Mouse (Mus musculus) retina, adult 2 months (tissue): Measurements from ENCODE around the gene Dbt.

ENCODE experiments used
- DNase-seq: peaks from one replicate; pipeline ENCODE4 v3.0.0-alpha.2; 2012; ENCODE audit warnings: low read depth, low spot score

Gene Dbt

DNA sequence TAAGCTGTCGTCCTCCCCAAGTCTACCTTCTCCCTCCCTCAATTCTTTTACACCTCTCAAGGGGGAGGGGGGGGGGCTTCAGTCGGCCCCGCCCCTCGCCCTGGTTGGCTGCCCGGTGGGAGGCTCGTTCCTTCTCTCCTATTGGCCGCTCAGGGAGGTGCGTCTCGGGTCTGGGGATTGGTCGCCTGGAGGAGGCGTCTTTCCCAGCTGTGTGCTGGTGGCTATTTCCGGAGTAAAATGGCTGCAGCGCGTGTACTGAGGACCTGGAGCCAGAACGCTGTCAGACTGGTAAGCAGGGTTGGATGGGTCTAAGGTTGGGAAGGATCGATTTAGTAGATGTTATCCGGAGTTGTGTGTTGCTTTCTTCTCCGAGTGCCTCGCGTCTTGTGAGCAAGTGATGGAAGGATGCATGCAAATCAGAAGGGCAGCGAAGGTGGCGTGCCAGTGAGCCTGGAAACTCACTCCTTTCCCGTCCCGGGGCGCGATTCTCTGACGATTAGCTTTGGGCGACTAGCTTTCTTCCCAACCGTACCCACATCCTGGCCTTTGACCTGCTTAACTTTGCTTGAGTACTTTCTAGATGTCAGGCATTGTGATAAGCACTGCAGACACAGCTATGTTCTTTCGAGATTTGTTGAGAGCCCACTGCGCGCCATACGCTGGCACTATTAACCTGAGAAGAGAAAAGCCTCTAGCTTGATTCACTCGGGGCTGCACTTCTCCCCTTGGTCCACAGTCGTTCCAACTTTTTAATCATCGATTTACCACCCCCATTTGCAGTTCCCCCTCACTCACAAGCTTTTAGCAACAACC, at the start of gene Dbt:
Dbt (plus strand) TSS at position 167 of the 813 bp plus-strand sequence.
- peak; percentile 71 for DNase-seq

DNA sequence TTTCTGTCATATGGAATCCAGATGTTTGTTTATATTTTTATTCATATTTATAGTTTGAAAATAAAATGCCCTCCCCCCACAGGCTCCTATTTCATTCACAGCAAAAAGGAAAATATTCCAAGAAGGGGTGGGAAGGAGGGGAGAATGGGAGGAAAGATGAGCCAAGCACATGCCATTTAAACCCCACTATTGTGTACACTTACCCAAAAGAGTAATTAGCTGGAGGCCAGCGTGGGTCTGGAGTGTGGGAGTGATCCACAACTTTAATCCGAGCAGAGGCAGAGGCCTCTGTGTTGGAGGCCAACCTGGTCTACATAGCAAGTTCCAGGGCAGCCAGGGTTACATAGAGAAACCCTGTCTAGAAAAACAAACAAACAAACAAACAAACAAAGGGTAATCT, 48.6 kb upstream of the Dbt start:
- DNase-seq = no peak

DNA sequence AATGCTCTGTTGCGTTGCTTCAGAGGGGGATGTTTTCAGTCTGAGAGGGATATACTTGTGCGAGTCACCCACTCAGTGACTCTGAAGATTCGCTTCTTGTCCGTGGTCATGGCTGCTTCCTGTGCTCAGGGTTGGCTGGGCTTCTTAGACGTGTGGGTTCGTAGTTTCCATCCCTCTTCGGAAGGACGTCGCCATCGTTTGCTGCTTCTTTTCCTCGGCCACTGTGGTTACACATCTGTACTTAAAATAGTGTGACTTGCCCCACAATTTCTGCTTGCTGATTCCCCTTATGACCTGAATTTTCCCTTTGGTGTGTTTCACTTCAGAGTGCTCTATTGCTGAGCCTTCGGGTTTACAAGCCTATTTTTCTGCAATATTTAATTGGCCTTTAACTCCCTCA, 47.2 kb upstream of the Dbt start:
- no peak for DNase-seq

DNA sequence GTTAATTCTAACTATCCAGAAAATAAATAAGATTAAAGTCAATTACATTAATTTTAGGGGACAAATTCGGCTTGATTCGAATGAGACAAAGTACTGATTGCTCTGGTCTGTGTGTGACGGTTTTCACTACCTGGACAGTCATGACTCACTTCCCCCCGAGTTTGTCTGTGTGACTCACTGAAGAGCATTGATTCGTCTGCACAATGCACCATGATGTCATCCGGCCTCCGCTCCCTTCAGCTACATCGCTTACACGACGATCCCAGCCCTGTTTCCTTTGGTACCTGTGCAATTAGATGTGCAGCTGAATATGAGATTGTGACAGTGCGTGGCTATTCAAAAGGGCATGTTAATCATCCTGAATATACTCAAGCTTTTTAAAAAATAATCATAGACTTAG, 38.3 kb upstream of the Dbt start:
- DNase-seq = no peak

DNA sequence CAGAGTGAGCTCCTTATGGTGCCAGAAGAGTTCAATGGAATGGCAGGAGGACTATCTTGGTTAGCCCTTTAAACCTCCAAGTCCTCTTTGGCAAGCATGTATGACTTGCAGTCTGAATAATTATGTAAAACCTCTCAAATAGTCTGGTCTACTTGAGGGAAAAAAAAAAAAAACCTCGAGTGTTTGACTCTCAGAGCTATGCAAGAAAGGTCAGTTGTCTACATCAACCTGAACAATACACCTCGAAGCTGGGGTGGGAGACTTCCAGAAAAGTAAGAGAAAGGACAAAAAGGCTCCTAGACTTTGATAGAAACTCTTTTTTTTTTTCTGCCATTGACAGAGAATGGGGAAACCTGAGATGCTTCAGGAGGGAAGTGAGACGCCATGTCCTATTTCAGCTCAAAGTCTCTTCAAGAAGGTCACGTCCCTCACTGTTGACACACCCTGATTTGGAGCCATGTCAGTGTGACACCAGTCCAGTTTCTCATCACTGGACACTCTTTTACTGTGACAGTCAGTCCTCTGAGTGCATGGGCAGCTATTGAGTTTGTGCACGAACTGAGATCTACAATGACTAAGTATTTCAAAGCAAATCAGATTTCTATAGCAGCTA, 36.1 kb upstream of the Dbt start:
- no peak for DNase-seq

DNA sequence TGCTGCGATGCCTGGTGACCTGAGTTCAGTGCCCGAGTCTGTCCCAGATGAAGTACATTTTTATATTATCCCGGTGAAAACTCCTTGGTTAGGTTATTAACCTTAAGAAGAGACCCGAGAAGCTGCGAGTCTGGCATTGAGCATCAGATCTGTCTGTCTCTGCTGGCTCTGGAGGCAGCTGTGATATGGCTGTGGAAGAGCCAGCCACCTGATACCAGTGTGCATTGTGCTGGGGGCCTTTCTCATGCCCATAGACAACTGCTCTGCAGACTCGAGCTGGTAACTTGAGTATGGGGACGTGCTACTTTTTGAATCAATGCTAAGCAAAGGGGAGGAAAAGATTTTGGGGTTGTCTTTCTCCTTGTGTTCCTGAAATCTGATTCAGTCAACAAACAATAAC, 35.5 kb upstream of the Dbt start:
- no peak for DNase-seq

DNA sequence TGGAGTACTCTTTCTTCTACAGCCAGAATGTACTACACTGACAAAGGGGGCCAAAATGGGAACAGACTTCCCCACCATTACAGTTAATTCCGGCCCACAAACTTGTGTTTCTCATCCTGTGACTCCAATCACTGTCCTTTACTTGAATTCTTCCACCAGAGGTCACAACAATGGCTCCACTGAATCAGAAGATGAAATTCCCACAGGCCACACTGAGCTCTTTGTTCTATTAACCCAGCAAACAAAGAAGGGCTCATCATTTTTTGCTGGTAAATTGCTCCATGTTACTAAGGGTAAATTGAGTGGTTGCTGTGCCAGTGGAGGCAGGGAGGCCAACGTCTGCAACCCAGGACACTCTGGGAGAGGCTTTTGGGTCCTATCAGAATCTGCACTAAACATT, 32.8 kb upstream of the Dbt start:
- DNase-seq = peak; percentile 8

DNA sequence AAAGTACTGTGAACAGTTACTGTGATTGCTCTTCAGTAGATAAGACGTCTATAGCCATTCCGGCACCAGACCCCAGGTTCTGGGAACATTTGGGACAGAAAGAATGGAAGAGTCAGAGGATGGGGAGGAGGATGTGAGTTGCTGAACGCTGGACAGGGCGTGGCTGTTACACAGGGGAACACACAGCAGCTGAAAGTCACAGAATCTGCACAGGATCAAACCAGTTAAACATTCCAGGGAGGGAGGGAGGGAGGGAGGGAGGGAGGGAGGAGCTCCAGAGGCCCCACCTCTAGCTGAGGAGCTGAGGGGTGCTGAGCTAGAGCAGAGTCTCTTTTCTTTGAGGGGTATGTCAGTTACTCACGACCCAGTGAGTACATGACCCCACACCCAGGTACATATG, 31.9 kb upstream of the Dbt start:
- no peak for DNase-seq

DNA sequence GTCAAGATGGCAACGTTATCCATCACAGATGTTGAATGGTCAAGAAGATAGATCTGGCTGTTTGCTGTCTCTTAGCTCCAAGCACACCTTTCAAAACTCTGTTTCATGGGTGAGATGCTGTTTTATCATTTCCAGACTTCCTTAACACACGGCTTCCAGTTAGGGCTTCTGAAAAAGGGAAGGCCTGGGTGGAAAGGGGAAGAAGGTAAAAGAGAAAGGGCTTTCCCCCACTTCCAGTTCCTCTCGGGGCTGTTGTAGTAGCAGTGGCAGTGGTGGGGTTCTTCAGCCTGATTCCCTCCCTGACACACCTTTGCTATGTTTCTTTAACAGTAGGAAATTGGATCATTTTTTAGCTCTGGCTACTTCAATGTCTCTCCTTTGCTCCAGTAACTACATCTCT, 30.1 kb upstream of the Dbt start:
- no peak for DNase-seq

DNA sequence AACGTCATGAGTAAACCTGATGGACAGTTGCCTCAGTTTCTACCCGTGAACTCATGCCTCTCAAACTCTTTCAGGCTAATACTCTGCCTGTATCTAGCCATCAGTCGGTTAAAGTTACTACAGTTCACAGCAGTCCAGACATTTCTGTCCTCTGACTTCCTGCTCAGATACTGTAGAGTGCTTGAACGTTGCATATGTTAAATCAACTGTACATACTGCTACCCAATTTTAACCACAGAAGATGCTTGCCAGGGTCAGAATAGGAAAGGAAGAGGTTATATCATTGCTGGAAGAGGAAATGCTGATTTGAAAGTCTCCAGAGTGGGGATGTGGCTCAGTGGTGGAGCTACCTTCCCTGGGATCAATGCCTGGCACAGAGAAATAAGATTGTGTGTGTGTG, 29.6 kb upstream of the Dbt start:
- DNase-seq = no peak

DNA sequence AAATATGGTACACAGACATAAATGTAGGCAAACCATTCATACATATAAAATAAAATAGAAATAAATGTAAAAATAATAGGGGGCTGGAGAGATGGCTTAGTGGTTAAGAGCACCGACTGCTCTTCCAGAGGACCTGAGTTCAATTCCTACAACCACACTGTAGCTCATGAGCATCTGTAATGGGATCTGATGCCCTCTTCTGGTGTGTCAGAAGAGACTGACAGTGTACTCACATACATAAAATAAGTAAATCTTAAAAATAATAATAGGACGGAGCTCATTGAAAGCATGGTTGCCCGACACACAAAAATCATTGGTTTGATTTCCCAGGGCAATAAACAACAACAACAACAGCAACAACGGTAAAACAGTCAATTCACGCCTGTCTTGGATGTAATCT, 21.9 kb upstream of the Dbt start:
- DNase-seq = no peak

DNA sequence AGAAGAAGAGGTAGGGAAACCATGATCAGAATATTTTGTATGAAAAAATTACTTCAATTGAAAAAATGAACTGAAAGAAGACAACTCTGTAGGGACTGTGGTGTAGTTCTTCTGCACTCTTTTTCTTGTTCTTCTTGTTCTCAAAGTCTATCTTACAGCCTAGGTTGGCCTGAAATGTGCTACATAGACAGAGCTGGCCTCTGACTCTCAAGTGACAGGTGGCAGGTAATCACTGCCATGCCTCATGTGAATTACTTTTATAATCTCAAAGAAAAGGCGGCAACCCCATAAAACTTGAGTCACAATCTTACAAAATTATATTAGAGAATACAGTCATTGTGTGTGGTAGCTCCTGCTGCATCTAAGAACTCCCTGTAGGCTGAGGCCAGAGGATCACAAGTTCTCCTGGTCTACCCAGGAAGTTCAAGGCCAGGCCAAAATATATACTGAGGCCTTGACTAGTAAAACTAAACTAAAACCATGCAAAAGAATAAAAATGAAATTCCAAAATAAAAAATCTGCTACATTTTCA, 20.9 kb upstream of the Dbt start:
- DNase-seq = no peak

DNA sequence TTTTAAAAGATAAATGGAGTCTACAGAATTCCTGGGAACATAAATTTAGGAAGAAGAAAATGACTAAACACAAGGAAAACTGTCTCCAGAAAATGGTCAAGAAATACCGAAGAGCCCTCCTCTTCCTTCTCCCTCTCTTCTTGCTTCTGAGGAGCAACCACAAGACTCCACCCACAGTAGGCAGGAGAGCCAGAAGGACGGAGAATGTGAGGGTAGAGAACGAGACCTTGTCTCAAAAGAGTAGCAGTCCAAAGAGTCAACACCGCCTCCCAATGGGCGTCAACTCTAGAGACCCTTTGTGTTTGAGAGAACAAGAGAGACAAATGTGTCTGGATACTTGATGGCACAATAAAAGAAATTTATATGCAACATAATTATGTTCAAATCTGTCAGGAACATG, 19.2 kb upstream of the Dbt start:
- DNase-seq = no peak

DNA sequence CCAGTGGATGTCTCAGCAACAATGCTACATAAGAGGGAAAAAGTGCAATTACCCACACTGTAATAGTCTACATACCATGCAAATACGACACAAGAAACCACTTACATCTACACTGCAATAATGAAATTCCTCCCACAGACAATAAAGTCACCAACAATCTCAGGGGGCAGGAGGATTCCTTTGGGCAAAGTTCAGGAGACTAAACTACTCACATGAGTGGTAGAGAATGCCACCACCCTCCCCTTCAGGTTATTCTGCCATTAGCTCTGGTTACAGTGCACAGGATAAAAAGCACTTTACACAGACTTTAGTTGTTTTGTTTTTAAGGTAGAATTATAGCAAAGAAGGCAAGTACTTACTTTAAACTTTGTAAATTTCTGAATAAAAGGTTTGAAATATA, 17.2 kb upstream of the Dbt start:
- DNase-seq = no peak

DNA sequence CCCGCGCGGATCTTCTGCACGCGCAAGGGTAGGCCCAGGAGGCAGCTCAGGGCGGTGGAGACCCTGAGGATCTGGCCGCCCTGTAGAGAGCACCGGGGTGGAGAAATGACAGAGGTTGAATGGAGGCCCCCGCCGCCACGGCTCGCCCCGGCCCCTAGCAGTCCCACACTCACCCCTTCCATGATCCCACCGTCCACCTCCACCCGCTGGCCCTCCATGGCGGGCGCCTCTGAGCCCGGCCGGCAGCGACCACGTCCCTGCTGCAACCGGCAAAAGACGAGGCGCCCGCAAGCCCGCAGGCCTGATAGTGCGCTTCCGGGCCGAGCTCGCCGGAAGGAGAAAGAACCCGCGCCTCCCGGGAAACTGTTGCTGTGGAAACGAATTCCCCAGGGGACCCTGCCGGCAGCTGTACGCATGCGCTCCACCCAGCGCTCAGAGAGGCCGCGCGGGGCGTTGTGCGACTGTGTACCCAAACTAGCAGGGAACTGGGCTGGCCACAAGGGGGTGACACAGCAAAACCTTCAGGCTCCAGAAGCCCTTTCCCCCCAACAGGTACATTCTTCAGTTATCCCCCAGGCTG, 5.0 kb upstream of the Dbt start, which contains the start of gene Rtca:
Rtca (minus strand) TSS at position 437 of the 580 bp plus-strand sequence.
- DNase-seq = peak; percentile 81

DNA sequence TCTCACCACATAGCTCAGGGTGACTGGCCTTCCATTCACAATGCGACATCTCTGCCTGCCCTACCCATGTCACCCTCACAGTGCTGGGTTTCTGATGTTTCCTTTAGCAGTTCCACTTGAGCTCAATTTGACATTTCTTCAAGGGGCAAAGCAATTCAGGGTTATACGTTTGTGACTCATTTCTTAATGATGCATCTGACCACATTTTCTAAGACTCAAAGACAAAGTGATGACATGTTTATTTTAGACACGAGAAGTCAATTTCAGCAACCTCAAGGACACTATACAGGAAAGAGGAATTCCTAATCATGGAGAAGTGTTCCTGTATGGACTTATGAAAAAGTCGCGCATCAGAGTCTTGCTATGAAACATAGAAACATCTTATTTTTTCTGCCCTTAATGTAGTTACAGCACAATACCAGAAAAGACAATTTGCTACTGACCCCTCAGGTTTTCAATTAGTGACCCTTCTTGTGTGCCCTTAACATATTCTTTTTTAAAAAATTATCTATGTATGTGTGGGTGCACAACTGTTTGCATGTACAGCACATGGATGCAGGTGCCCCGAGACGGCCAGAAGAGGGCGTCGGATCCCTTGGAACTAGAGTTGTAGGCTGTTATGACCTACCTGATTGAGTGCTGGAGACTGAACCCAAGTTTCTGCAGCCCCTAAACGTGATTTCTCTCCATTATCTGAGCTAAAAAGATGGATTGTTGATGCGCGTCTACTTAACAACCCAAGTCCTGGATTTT, 543 bp upstream of the Dbt start:
- DNase-seq = no peak

DNA sequence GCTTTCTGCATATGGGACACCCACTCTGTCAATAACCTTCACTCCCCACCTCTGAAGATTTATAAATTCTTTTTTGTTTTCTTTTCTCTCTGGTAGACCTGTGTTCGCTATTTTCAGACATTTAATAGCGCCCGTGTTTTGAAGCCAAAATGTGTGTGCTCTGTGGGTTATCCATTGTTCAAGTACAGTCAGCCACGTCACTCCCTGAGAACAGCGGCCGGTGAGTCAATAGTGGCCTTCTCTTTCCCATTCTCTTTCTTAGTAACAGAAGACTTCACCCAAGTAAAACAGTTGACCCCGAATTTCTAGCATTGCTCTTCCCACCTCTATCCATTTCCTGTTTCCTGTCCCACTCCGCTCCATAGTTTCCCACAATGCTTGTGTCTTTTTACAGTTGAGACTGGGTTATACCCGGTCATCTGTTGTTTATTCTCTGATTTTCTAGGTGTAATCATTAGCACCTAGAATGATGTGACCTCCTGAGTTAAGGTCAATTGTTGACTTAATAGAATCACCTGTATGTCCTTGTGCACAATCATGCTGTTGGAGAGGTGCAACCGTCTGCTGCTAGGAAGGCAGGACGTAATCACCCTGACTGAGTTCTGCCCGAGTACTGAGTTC, 7.4 kb downstream of the Dbt start:
- DNase-seq = no peak

DNA sequence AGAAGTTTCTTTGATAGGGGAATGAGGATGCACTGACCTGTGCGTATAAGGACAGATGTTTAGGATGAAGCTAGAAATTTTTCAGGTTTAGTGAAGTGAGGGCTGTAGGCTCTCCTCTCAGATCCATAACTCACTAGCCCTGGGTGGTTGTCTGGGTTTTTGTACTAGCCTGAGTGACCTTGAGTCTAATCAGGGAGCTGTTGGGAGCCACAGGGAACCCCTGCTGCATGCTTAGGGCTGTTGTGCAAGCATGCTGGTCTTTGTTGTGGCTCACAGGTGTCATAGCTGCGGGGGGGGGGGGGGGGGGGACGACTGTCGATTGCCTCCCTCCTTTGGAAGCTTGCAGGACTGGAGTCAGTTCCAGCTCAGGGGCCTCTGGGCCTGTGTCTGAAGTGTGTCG, 16.9 kb downstream of the Dbt start:
- DNase-seq = no peak

DNA sequence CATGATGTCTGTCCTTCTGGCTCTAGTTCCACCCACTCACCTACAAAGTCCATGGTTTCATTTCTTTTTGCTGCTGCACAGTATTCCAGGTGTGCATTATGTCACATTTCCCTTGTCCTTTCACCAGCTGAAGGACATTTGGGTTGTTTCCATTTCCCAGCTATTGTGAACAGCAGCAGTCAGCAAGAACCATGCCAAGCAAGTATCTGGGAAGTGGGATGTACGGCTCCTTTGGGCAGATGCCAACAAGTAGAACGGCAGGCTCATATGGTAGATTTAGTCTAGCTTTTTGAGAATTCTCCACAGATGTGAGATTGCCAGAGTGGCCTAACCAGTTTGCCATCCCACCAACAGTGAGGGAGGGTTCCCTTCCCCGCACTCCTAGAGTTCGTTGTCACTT, 18.0 kb downstream of the Dbt start:
- DNase-seq = no peak

DNA sequence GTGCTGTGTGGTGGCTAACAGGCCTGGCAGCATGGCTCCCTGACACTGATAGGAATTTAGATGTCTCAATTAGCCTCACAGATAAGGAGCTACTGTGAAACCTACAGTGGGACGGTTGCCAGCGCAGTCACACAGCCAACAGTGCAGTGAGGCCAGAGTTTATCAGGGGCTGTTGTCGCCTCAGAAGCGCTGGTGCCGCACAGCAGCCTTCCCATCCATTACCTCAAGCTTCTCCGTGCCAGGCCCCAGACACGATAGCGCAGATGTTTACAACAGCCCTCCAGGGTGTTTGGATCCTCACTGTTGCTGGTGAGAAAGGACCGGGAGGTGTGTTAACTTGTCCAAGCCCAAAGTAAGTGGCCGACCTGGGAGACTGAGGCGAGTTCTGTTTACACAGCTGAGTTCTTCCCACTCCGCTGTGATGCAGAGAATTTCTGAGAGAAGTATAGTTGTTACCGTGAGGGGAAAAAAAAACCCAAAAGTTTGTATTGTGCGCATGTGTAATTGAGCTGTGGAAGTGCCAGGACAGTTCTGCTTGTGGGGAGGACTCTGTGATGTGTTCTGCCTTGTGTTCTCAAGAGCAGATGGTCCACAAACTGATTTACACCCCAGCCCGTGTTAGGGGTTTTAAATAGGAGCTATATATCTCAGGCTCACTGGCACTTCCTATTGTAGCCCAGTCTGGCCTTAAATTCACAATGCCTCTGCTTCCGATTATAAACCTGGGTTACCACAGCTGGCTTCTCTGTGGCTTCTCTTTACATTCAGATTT, 23.7 kb downstream of the Dbt start:
- no peak for DNase-seq

DNA sequence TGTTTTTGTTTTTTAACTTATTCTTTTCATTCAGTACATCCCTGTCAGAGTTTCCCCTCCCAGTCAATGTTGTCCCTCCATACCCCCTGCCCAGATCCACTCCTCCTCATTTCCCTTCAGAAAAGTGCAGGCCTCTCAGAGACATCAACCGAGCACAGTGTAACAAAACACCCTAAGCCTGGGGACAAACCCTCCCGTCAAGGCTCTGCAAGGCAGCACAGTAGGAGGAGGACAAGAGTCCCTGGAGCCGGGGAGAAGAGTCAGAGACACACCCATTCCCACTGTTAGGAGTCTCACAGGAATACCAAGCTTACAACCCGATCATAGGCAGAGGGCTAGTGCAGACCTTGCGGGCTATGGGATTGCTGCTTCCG, 24.3 kb downstream of the Dbt start:
- DNase-seq = no peak
